Mouse (Mus musculus): ENCODE measurements around the gene Gzme.
"Not testable (repeated sequence)": the region's sequence is repeated elsewhere in the genome, so short reads cannot be mapped to it uniquely, and the experiment has no call there.

Gzme gene

GRCm38 (mm10) chr14:56120525-56120924, at the start of gene Gzme:
TSS of gene Gzme (minus strand) at chr14:56120625.
- DNase-seq (ENCODE audit: low read depth, low spot score): no peak

- DNase-seq (ENCODE audit: low read depth, low spot score): no peak
Measured at GRCm38 (mm10) chr14:56168009-56168408, 47.6 kb upstream of the Gzme start.

DNA sequence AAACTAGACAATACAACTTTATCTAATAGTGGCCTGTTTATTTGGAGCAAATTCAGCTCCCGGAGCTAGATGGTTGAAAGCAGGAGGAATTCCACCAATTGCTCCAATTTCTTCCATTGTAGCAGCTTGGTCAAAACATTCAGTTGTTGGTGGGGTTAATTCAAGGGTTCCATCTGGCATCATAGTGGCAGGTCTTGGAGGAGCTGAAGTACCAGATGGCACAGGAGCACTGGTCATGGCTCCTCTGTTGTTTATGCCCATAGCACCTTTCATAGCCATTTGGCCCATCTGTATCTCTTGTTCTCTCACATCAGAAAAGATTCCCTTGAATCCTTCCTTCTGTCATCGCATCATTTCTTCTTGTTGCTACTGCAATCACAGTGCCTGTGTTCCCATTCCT, 41.7 kb upstream of the Gzme start:
- no peak for DNase-seq (ENCODE audit: low read depth, low spot score)

DNA sequence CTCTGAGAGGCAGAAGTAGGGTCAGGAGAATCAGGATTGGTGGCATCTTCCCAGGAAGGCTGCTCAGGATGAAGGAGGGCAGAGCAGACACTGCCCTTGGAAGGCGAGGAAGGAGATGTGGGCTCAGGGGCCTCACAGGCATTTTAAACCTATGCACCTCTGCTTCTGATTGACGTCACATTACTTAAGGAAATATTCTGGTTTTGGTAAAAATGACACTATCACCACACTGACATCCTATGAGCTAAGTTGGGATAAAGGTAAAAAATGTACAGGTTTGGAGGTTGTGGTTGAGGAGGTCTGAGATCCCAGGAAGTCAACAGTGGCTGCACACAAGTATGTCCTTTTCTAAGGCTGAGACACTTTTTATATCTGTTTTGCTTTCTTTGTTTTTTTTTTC, 39.1 kb upstream of the Gzme start, which contains the start of gene Gzmg:
Gzmg (minus strand) TSS at position 101 of the 400 bp plus-strand sequence.
- DNase-seq (ENCODE audit: low read depth, low spot score): not testable (repeated sequence)

DNA sequence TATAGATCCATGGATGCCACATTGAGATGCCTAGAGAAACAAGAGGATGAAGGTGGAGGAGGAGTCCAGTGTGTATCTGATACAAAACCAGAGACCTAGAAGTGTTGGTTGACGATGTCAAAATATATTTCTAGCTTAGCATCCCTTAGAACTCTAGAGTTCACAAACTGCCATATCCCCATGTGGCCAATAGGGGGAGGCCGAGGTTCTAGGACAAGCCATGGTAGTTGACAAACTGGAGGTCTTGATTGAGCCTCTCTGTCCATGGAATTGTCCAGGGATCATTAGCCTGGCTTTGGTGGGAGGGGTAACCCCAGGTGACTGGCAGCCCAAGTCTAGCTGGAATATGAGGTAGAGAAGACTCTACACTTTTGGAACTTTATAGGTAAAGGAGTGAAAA, 34.9 kb upstream of the Gzme start:
- no peak for DNase-seq (ENCODE audit: low read depth, low spot score)

GRCm38 (mm10) chr14:56133675-56134074, 13.2 kb upstream of the Gzme start:
- not testable (repeated sequence) for DNase-seq (ENCODE audit: low read depth, low spot score)

GRCm38 (mm10) chr14:56132508-56132907, 12.1 kb upstream of the Gzme start, which contains the start of gene Gzmd:
TSS of gene Gzmd (minus strand) at chr14:56132608.
- DNase-seq (ENCODE audit: low read depth, low spot score): not testable (repeated sequence)

DNA sequence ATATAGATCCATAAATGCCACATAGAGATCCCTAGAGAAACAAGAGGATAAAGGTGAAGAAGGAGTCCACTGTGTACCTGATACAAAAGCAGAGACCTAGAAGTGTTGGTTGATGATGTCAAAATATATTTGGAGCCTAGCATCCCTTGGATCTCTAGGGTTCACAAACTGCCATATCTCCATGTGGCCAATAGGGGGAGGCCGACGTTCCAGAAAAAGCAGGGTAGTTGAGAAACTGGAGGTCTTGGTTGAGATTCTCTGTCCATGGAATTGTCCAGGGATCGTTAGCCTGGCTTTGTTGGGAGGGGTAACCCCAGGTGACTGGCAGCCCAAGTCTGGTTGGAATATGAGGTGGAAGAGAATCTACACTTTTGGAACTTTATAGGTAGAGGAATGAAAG, 7.9 kb upstream of the Gzme start:
- DNase-seq (ENCODE audit: low read depth, low spot score): no peak

GRCm38 (mm10) chr14:56123516-56123915, 3.1 kb upstream of the Gzme start:
- no peak for DNase-seq (ENCODE audit: low read depth, low spot score)

- DNase-seq (ENCODE audit: low read depth, low spot score): not testable (repeated sequence)
Measured at GRCm38 (mm10) chr14:56115531-56116310, 4.7 kb downstream of the Gzme start.

DNA sequence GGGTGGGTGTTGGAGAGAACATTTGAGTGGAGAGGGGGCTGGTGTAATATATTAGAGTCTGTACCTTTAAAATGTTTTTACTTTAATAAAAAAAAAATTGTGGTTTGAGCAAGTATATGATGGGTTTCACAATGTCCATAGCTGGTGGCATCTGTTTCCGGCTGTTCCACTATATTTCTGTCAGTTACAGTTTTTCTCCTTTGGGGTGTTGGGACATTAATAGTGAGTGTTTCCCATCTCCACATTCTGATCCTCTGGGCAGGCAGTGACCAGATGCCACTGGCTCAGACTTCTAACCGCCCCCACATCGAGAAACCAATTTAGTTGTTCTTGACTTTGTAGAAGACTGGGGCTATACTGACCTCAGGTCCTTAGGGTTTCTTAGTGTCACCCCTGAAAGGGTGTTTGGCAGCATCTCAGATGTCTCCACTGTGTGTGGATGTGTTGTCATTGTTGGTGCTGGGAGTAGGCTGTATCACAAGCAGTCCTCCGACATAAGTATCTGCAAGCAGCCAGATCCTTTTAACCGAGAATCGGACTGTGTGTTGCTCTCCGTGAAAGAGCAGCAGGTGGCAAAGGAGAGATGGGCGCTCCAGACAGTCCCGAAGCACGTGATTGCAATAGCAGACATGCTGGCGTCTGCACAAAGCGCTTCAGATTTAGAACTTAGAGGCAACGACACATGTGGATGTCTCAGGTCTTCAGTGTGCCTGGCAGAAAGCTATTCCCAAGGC, 14.8 kb downstream of the Gzme start:
- no peak for DNase-seq (ENCODE audit: low read depth, low spot score)

- DNase-seq (ENCODE audit: low read depth, low spot score): no peak
Measured at GRCm38 (mm10) chr14:56105016-56105415, 15.4 kb downstream of the Gzme start.

- DNase-seq (ENCODE audit: low read depth, low spot score): no peak
Measured at GRCm38 (mm10) chr14:56103452-56103851, 17.0 kb downstream of the Gzme start.

DNA sequence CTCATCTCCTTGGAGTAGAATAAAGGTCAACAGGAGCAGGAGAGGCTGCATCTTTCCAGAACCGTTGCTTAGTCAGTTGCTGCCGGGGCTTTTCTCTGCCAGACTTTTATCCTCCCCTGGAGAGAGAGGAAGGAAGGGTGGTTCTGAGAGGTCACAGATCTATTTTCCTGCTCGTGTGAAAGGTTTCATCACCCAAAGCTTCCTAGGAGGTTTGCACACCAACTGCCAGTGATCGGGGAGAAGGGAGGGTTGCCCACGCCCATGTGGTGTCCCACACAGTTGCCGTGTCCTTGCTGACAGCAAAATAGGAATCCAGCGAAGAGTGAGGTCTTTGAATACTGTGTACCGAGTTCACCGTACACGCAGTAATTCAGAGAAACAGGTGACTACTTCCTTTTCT, 18.0 kb downstream of the Gzme start, which contains the start of gene Ctsg:
Ctsg (minus strand) TSS at position 189 of the 400 bp plus-strand sequence.
- no peak for DNase-seq (ENCODE audit: low read depth, low spot score)

DNA sequence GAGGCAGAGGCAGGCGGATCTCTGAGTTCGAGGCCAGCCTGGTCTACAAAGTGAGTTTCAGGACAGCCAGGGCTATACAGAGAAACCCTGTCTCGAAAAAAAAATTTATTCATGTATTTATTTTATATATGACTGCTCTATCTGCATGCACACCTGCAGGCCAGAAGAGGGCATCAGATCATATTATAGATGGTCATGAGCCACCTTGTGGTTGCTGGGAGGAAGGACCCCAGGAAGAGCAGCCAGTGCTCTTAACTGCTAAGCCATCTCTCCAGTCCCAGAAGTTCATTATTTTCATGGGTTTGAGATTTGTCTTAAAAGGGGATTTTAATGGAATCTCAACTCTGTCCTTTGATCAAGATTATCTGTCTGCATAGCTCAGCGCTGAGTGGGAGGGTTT, 21.5 kb downstream of the Gzme start:
- no peak for DNase-seq (ENCODE audit: low read depth, low spot score)

DNA sequence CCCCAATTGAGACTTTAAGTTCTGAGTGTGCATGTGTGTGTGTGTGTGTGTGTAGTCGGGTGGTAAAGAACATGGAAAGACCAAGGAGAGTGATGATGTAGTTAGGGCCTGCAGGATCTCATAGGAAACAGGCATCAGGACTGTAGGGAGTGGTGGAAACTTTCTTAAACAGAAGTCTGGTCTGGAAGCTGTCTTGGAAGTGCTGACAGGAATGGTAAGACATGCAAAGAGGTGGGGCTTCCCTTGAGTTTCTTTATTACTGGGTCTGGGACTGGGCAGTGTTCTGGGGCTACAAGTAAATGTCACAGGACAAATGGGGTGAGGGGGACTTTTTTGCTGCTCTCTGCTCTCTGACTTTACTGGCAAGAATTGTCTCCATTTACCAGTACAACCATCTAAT, 22.8 kb downstream of the Gzme start:
- DNase-seq (ENCODE audit: low read depth, low spot score): no peak

- no peak for DNase-seq (ENCODE audit: low read depth, low spot score)
Measured at GRCm38 (mm10) chr14:56093353-56093752, 27.1 kb downstream of the Gzme start.

DNA sequence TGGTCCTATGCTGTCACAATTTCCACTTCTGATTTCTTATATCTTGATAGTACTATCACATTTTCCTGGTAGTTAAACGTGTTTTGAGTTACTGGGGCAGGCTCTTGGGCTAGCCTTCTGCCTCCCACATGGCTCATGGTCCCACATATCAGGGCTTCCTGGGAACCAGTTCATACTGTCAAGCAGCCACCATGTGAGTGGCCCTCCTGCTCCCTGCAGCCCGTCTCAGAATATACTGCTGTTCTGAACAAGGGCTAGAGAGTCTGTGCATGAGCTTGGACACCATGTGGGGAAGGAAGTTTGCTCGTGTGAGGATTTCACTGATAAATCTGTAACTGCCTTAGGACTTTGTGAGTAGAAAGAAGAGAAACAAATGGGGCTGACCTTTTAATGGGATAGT, 33.7 kb downstream of the Gzme start:
- DNase-seq (ENCODE audit: low read depth, low spot score): no peak

- DNase-seq (ENCODE audit: low read depth, low spot score): no peak
Measured at GRCm38 (mm10) chr14:56085167-56085566, 35.3 kb downstream of the Gzme start, which contains the start of gene Mcpt8. TSS of gene Mcpt8 (minus strand) at chr14:56085273.

- no peak for DNase-seq (ENCODE audit: low read depth, low spot score)
Measured at GRCm38 (mm10) chr14:56082016-56082415, 38.4 kb downstream of the Gzme start.

All from WW6 (cell line).